ENCODE assay signal across 10 mouse cellular contexts in genomic region chr11:95257930-95258329, GRCm38 (mm10). TPM values are rescaled to one million over a fixed set of nuclear protein-coding genes. Genes with fewer than 3 reads are reported as not detected.
DNase-seq lines count a peak whose midpoint lies in the region; ATAC-seq and TF ChIP-seq lines count a peak whose summit lies in the region.
"Had no signal": no experiment of that assay in that cellular context is flagged by ENCODE, and none has a peak within 500 bp of the region (broad histone marks: within the 10 kb centered on the region; RNA-seq: fewer than 3 reads in every experiment).

No protein-coding gene starts in this region.

- intact Hi-C loops in heart, postnatal 10 days (cut with DNase I): loop anchor here (2.0 to 10.0 kb wide), 4 partner anchors 124 to 393 kb away; partner anchors contain the start of genes Pdk2 and Slc35b1

- H3K36me3 ChIP-seq in heart, embryonic 16.5 days (ENCODE audit: control insufficient read depth, insufficient read depth): no peaks in the 10 kb centered on the region
- H3K36me3 ChIP-seq in stomach, embryonic 14.5 days (ENCODE audit: control insufficient read depth, insufficient read depth, low read length): no peaks in the 10 kb centered on the region
- no peaks in the 10 kb centered on the region for H3K36me3 ChIP-seq in stomach, postnatal 0 days (ENCODE audit: control insufficient read depth, insufficient read depth, low read length)
- no peaks in the 10 kb centered on the region for H3K36me3 ChIP-seq in limb, embryonic 12.5 days

- DNase-seq in heart, postnatal 10 days: no peak
- no peak for DNase-seq in stomach, postnatal 0 days (ENCODE audit: low spot score)
- DNase-seq in frontal cortex, postnatal 14 days (ENCODE audit: low spot score in 2 of 2): no peak
- no peak for DNase-seq in adrenal gland, postnatal 14 days

- TF ChIP-seq EP300 in stomach, postnatal 0 days (optimal IDR thresholded peaks at IDR 0.05): no peak

- H3K4me1 ChIP-seq in heart, embryonic 16.5 days (ENCODE audit: control insufficient read depth, insufficient read depth, low read length): peaks cover 5% of the 10 kb centered on the region; the same call in 1 of the 2 replicates
- H3K4me1 ChIP-seq in stomach, embryonic 14.5 days (ENCODE audit: control insufficient read depth, insufficient read depth, low read length): no peaks in the 10 kb centered on the region
- no peaks in the 10 kb centered on the region for H3K4me1 ChIP-seq in stomach, postnatal 0 days (replicated peaks; ENCODE audit: control insufficient read depth, insufficient read depth)
- no peaks in the 10 kb centered on the region; the same call in 1 of the 2 replicates for H3K4me1 ChIP-seq in limb, embryonic 12.5 days (replicated peaks)

- no peak overlapping the region for H3K9ac ChIP-seq in heart, embryonic 16.5 days (ENCODE audit: low read length)
- no peak overlapping the region for H3K9ac ChIP-seq in stomach, embryonic 14.5 days (replicated peaks; ENCODE audit: low read depth, low read length)
- H3K9ac ChIP-seq in stomach, postnatal 0 days (ENCODE audit: low read length): no peak overlapping the region
- no peak overlapping the region for H3K9ac ChIP-seq in limb, embryonic 12.5 days (replicated peaks)

- H3K9me3 ChIP-seq in heart, embryonic 16.5 days (replicated peaks; ENCODE audit: control insufficient read depth, low read length): no peaks in the 10 kb centered on the region
- H3K9me3 ChIP-seq in stomach, embryonic 14.5 days (ENCODE audit: control insufficient read depth, low read depth, low read length): no peaks in the 10 kb centered on the region
- no peaks in the 10 kb centered on the region for H3K9me3 ChIP-seq in stomach, postnatal 0 days (ENCODE audit: control insufficient read depth, low read length)
- no peaks in the 10 kb centered on the region for H3K9me3 ChIP-seq in limb, embryonic 12.5 days

- H3K27me3 ChIP-seq in heart, embryonic 16.5 days (ENCODE audit: control insufficient read depth, insufficient read depth, low read length): no peaks in the 10 kb centered on the region
- H3K27me3 ChIP-seq in stomach, embryonic 14.5 days (ENCODE audit: control insufficient read depth, insufficient read depth, low read length): 0 out of 2 replicates have a peak, but pooled peaks cover 2% of the 10 kb centered on the region
- no peaks in the 10 kb centered on the region for H3K27me3 ChIP-seq in stomach, postnatal 0 days (ENCODE audit: control insufficient read depth, insufficient read depth, low read length)
- H3K27me3 ChIP-seq in limb, embryonic 12.5 days: peaks cover 8% of the 10 kb centered on the region; the same call in 1 of the 2 replicates

- H3K27ac ChIP-seq in heart, embryonic 16.5 days (ENCODE audit: low read length): no peak overlapping the region
- no peak overlapping the region for H3K27ac ChIP-seq in stomach, embryonic 14.5 days (ENCODE audit: low read length)
- H3K27ac ChIP-seq in stomach, postnatal 0 days (replicated peaks): no peak overlapping the region
- no peak overlapping the region for H3K27ac ChIP-seq in limb, embryonic 12.5 days

- no peak for TF ChIP-seq CTCF in stomach, postnatal 0 days (IDR thresholded peaks at IDR 0.05; ENCODE audit: low read depth)

- peak overlapping the region; percentile 94 for H3K4me2 ChIP-seq in heart, embryonic 16.5 days (ENCODE audit: low read depth, low read length)
- H3K4me2 ChIP-seq in stomach, embryonic 14.5 days (replicated peaks; ENCODE audit: low read depth, low read length): no peak overlapping the region
- no peak overlapping the region for H3K4me2 ChIP-seq in stomach, postnatal 0 days (replicated peaks; ENCODE audit: low read depth)
- peak overlapping the region; percentile 92 for H3K4me2 ChIP-seq in limb, embryonic 12.5 days

- 53% methylated on average over 4 of the region's 4 CpGs for WGBS in heart, embryonic 16.5 days
- WGBS in stomach, embryonic 14.5 days: 49% methylated on average over 4 of the region's 4 CpGs
- WGBS in stomach, postnatal 0 days: 37% methylated on average over 4 of the region's 4 CpGs
- 56% methylated on average over 4 of the region's 4 CpGs for WGBS in limb, embryonic 12.5 days

- no peak overlapping the region for H3K4me3 ChIP-seq in heart, embryonic 16.5 days (ENCODE audit: low read length)
- 0 out of 2 replicates have a peak overlapping the region, but pooled peaks have one; percentile 43 for H3K4me3 ChIP-seq in stomach, embryonic 14.5 days (ENCODE audit: low read depth, low read length)
- H3K4me3 ChIP-seq in stomach, postnatal 0 days (ENCODE audit: low read depth, low read length): no peak overlapping the region
- H3K4me3 ChIP-seq in limb, embryonic 12.5 days (replicated peaks): peak overlapping the region; percentile 59; the same call in 1 of the 2 replicates

- no peak for ATAC-seq in heart, embryonic 16.5 days (replicated peaks; ENCODE audit: extremely low read depth, insufficient read depth, low FRiP score)
- no peak for ATAC-seq in stomach, embryonic 14.5 days (ENCODE audit: insufficient number of reproducible peaks, insufficient read depth, low FRiP score, low read depth)
- ATAC-seq in stomach, postnatal 0 days (ENCODE audit: low FRiP score, low TSS enrichment): no peak
- ATAC-seq in limb, embryonic 12.5 days (ENCODE audit: insufficient number of reproducible peaks, insufficient read depth, low FRiP score, low TSS enrichment, low read depth): no peak

RNA-seq across cellular contexts. Expression of gene Tac4, which starts 3.4 kb away (rescaled TPM):
- 0.11 TPM in 1 of 2 replicates, not detected in the other for polyA plus RNA-seq in heart, embryonic 16.5 days (2015; fragmentation: Nextera tagmentation; extraction: Ambion mirVana)
- not detected for total RNA-seq in heart, postnatal 10 days (2021)
- 0.48 TPM in 1 of 2 replicates, not detected in the other for polyA plus RNA-seq in stomach, embryonic 14.5 days (2014; fragmentation: Nextera tagmentation; extraction: Ambion mirVana)
- polyA plus RNA-seq in stomach, postnatal 0 days (2015; fragmentation: Nextera tagmentation; extraction: Ambion mirVana): 0.25 and 0.29 TPM in 2 replicates
- polyA plus RNA-seq in limb, embryonic 12.5 days (2016; fragmentation: Nextera tagmentation; extraction: Ambion mirVana): not detected in 2 replicates
- not detected in 2 replicates for total RNA-seq in adrenal gland, postnatal 14 days (2021)
- total RNA-seq: adrenal gland, postnatal 25 days; gastrocnemius, postnatal 4 days; neutrophil, adult 5-6 weeks had no signal

RNA-seq across cellular contexts. Expression of gene Kat7, which starts 52.1 kb away (rescaled TPM):
- 49.8 and 51.1 TPM in 2 replicates for polyA plus RNA-seq in heart, embryonic 16.5 days (2015; fragmentation: Nextera tagmentation; extraction: Ambion mirVana)
- 10 to 100 TPM; 45.1 to 51.1 TPM for total RNA-seq in heart, postnatal 10 days (2021)
- polyA plus RNA-seq in stomach, embryonic 14.5 days (2014; fragmentation: Nextera tagmentation; extraction: Ambion mirVana): 60.8 and 63.1 TPM in 2 replicates
- 25.0 and 27.2 TPM in 2 replicates for polyA plus RNA-seq in stomach, postnatal 0 days (2015; fragmentation: Nextera tagmentation; extraction: Ambion mirVana)
- 77.7 and 79.4 TPM in 2 replicates for polyA plus RNA-seq in limb, embryonic 12.5 days (2016; fragmentation: Nextera tagmentation; extraction: Ambion mirVana)
- 48.5 and 50.7 TPM in 2 replicates for total RNA-seq in adrenal gland, postnatal 14 days (2021)

Comparison
In these comparisons a context has a peak if more than half of its experiments do, and no peak if none do; other contexts are left out.
1. H3K4me3 ChIP-seq: peak in stomach, embryonic 14.5 days (single experiment) and limb, embryonic 12.5 days (single experiment); none in heart, embryonic 16.5 days (single experiment) and stomach, postnatal 0 days (single experiment).
2. H3K4me2 ChIP-seq: peak in heart, embryonic 16.5 days (single experiment) and limb, embryonic 12.5 days (single experiment); none in stomach, embryonic 14.5 days (single experiment) and stomach, postnatal 0 days (single experiment).